Comparison of ENCODE assay signal across 8 mouse cellular contexts in the genomic region with DNA sequence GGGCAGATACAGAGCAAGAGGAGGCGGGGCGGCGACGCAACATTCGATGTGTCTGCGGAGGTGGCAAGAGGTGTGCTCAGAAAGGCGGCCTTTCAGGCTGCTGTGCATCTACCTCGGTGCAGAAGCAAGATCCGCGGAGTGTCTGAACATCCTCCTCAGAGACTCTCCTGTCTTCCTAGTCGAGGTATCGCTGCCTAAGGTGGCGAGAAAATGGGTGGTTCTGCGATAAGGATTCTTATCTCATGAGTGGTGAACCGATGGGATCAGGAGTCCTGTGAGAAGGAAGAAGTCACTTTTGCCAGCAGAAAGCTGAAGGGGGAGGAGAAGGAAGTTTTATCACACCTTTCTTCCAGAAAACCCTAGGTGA. TPM values are rescaled to one million over a fixed set of nuclear protein-coding genes. Genes with fewer than 3 reads are reported as not detected.
DNase-seq lines count a peak whose midpoint lies in the region; ATAC-seq and TF ChIP-seq lines count a peak whose summit lies in the region.

No protein-coding gene starts in this region.

- peaks cover 14% of the 10 kb centered on the region for H3K79me2 ChIP-seq in MEL (ENCODE audit: control insufficient read depth, insufficient read depth, low read length, poor library complexity)

- peaks cover 37% of the 10 kb centered on the region for H3K4me1 ChIP-seq in heart, embryonic 16.5 days (ENCODE audit: control insufficient read depth, insufficient read depth, low read length)
- H3K4me1 ChIP-seq in MEL (ENCODE audit: control insufficient read depth in 1 of 2, insufficient read depth in 2 of 2, low read length in 2 of 2): peaks cover 0 to 18% of the 10 kb centered on the region in 2 experiments; a peak in 3 of 4 replicates
- H3K4me1 ChIP-seq in hindbrain, embryonic 11.5 days (replicated peaks; ENCODE audit: control insufficient read depth, insufficient read depth, low read length): peaks cover 27% of the 10 kb centered on the region
- H3K4me1 ChIP-seq in midbrain, embryonic 11.5 days (ENCODE audit: control insufficient read depth, insufficient read depth, low read length): peaks cover 37% of the 10 kb centered on the region

- H3K27me3 ChIP-seq in heart, embryonic 16.5 days (ENCODE audit: control insufficient read depth, insufficient read depth, low read length): peaks cover 22% of the 10 kb centered on the region
- H3K27me3 ChIP-seq in MEL (ENCODE audit: control insufficient read depth in 1 of 2, insufficient read depth in 2 of 2, low read length in 2 of 2): no peaks in the 10 kb centered on the region
- H3K27me3 ChIP-seq in hindbrain, embryonic 11.5 days (ENCODE audit: control insufficient read depth, insufficient read depth, low read length): peaks cover 45% of the 10 kb centered on the region
- peaks cover 45% of the 10 kb centered on the region for H3K27me3 ChIP-seq in midbrain, embryonic 11.5 days (ENCODE audit: control insufficient read depth, insufficient read depth, low read length)

- no peak overlapping the region for H3K27ac ChIP-seq in heart, embryonic 16.5 days (ENCODE audit: low read length)
- H3K27ac ChIP-seq in MEL (ENCODE audit: control insufficient read depth, low read depth, low read length): peak overlapping the region; percentile 16
- no peak overlapping the region for H3K27ac ChIP-seq in hindbrain, embryonic 11.5 days (ENCODE audit: low read depth, low read length)
- no peak overlapping the region for H3K27ac ChIP-seq in midbrain, embryonic 11.5 days (ENCODE audit: low read depth, low read length)

- H3K9ac ChIP-seq in heart, embryonic 16.5 days (ENCODE audit: low read length): no peak overlapping the region
- no peak overlapping the region; the same call in 1 of the 2 replicates for H3K9ac ChIP-seq in MEL (ENCODE audit: control insufficient read depth, low read depth, low read length, poor library complexity, severe bottlenecking)
- peak overlapping the region; percentile 47; the same call in 1 of the 2 replicates for H3K9ac ChIP-seq in hindbrain, embryonic 11.5 days (ENCODE audit: low read depth, low read length)
- H3K9ac ChIP-seq in midbrain, embryonic 11.5 days (ENCODE audit: low read length): no peak overlapping the region

- peak in 1 of 2 experiments; percentile 27; a peak in 1 of 4 replicates for TF ChIP-seq POLR2A in MEL (IDR thresholded peaks at IDR 0.05; ENCODE audit: control insufficient read depth in 1 of 2, insufficient read depth in 1 of 2, low read depth in 1 of 2, low read length in 2 of 2, poor library complexity in 1 of 2)

- ATAC-seq in heart, embryonic 16.5 days (replicated peaks; ENCODE audit: extremely low read depth, insufficient read depth, low FRiP score): no peak
- no peak for ATAC-seq in hindbrain, embryonic 11.5 days (ENCODE audit: low FRiP score)
- ATAC-seq in midbrain, embryonic 11.5 days (ENCODE audit: low FRiP score): no peak

- H3K4me3 ChIP-seq in heart, embryonic 16.5 days (ENCODE audit: low read length): peak overlapping the region; percentile 56
- H3K4me3 ChIP-seq in MEL (ENCODE audit: control insufficient read depth in 1 of 2, insufficient read depth in 1 of 2, low read depth in 2 of 2, low read length in 2 of 2): peak overlapping the region; percentile 70 to 81
- H3K4me3 ChIP-seq in hindbrain, embryonic 11.5 days (ENCODE audit: low read depth, low read length): peak overlapping the region; percentile 62
- H3K4me3 ChIP-seq in midbrain, embryonic 11.5 days (ENCODE audit: low read depth, low read length): peak overlapping the region; percentile 41

- no peak for DNase-seq in heart, postnatal 4 days
- DNase-seq in MEL (ENCODE audit: low read depth, low spot score): no peak
- DNase-seq in hindbrain, embryonic 11.5 days (ENCODE audit: low spot score): no peak
- no peak for DNase-seq in midbrain, embryonic 11.5 days (ENCODE audit: low spot score, missing footprints)
- DNase-seq in T-cell, adult 2 months (ENCODE audit: low spot score): no peak
- DNase-seq in urinary bladder, postnatal 25 days (ENCODE audit: low spot score): no peak
- no peak for DNase-seq in frontal cortex, postnatal 14 days (ENCODE audit: low spot score in 2 of 2)

- H3K4me2 ChIP-seq in heart, embryonic 16.5 days (ENCODE audit: low read depth, low read length): peak overlapping the region; percentile 89
- peak overlapping the region; percentile 76 for H3K4me2 ChIP-seq in hindbrain, embryonic 11.5 days (replicated peaks; ENCODE audit: low read depth, low read length)
- peak overlapping the region; percentile 57 for H3K4me2 ChIP-seq in midbrain, embryonic 11.5 days

- no peak for TF ChIP-seq RAD21 in MEL (IDR thresholded peaks at IDR 0.05; ENCODE audit: low read depth, low read length)

- no peak for TF ChIP-seq CTCF in MEL (IDR thresholded peaks at IDR 0.05 in 2 of 3, conservative IDR thresholded peaks at IDR 0.05 in 1 of 3; ENCODE audit: control insufficient read depth in 1 of 3, insufficient read depth in 1 of 3, low read depth in 2 of 3, low read length in 3 of 3, poor library complexity in 1 of 3, severe bottlenecking in 1 of 3)

- WGBS in heart, embryonic 16.5 days: 2% methylated on average over 15 of the region's 15 CpGs
- 5% methylated on average over 15 of the region's 15 CpGs for WGBS in hindbrain, embryonic 11.5 days
- WGBS in midbrain, embryonic 11.5 days: 5% methylated on average over 15 of the region's 15 CpGs

- TF ChIP-seq EP300 in MEL (IDR thresholded peaks at IDR 0.05; ENCODE audit: low read depth in 1 of 2, low read length in 2 of 2): no peak

- H3K36me3 ChIP-seq in heart, embryonic 16.5 days (ENCODE audit: control insufficient read depth, insufficient read depth): 0 out of 2 replicates have a peak, but pooled peaks cover 4% of the 10 kb centered on the region
- peaks cover 0 to 5% of the 10 kb centered on the region in 2 experiments; a peak in 2 of 4 replicates for H3K36me3 ChIP-seq in MEL (ENCODE audit: control insufficient read depth in 1 of 2, insufficient read depth in 2 of 2, low read length in 2 of 2)
- no peaks in the 10 kb centered on the region for H3K36me3 ChIP-seq in hindbrain, embryonic 11.5 days (ENCODE audit: control insufficient read depth, insufficient read depth, low read length)
- H3K36me3 ChIP-seq in midbrain, embryonic 11.5 days (ENCODE audit: control insufficient read depth, insufficient read depth, low read length): no peaks in the 10 kb centered on the region; the same call in 1 of the 2 replicates

- H3K9me3 ChIP-seq in heart, embryonic 16.5 days (replicated peaks; ENCODE audit: control insufficient read depth, low read length): no peaks in the 10 kb centered on the region
- no peaks in the 10 kb centered on the region for H3K9me3 ChIP-seq in MEL (replicated peaks; ENCODE audit: insufficient read depth, low read length)
- no peaks in the 10 kb centered on the region for H3K9me3 ChIP-seq in hindbrain, embryonic 11.5 days (ENCODE audit: control insufficient read depth, low read length)
- no peaks in the 10 kb centered on the region for H3K9me3 ChIP-seq in midbrain, embryonic 11.5 days (ENCODE audit: control insufficient read depth, low read length)

TF ChIP-seq in MEL, 35 proteins besides CTCF, POLR2A, EP300 and RAD21 (continues in another document):
- peak; percentile 54 for TF ChIP-seq GATA1 (IDR thresholded peaks at IDR 0.05; ENCODE audit: low read depth, low read length)
- TF ChIP-seq POLR2AphosphoS2 (IDR thresholded peaks at IDR 0.05; ENCODE audit: low read length): no peak
- no peak for TF ChIP-seq MAX (IDR thresholded peaks at IDR 0.05; ENCODE audit: low read length)
- TF ChIP-seq HCFC1 (IDR thresholded peaks at IDR 0.05; ENCODE audit: low read depth, low read length): no peak
- TF ChIP-seq NRF1 (IDR thresholded peaks at IDR 0.05; ENCODE audit: insufficient read depth, low read depth, low read length, poor library complexity, severe bottlenecking): 0 out of 2 replicates have a peak, but pooled peaks have one; percentile 0
- TF ChIP-seq MEF2A (IDR thresholded peaks at IDR 0.05; ENCODE audit: extremely low read depth, insufficient replicate concordance, low read depth, low read length, poor library complexity, severe bottlenecking): no peak

RNA-seq across cellular contexts. Expression of gene Hic1, which starts 4.5 kb away (rescaled TPM):
- 7.1 and 9.8 TPM in 2 replicates for polyA plus RNA-seq in heart, embryonic 16.5 days (2015; fragmentation: Nextera tagmentation; extraction: Ambion mirVana)
- 10 to 100 TPM; 42.6 to 49.5 TPM for total RNA-seq in heart, postnatal 4 days (2021)
- 16.7 and 18.8 TPM in 2 replicates for total RNA-seq in MEL (2012; rRNA removed)
- polyA plus RNA-seq in MEL (2012; ENCODE audit: insufficient read depth in 1 of 2, insufficient read length in 2 of 2, low read depth in 1 of 2, low replicate concordance in 2 of 2, missing spikeins in 1 of 2): 10 to 100 TPM in 1 of 2 experiments, not detected in 1; 18.2 TPM
- 0.90 and 1.5 TPM in 2 replicates for polyA plus RNA-seq in hindbrain, embryonic 11.5 days (2014; fragmentation: Nextera tagmentation; extraction: Ambion mirVana)
- polyA plus RNA-seq in midbrain, embryonic 11.5 days (2014; fragmentation: Nextera tagmentation; extraction: Ambion mirVana): 0.34 and 0.57 TPM in 2 replicates

RNA-seq across cellular contexts. Expression of gene Ovca2, which starts 4.9 kb away (rescaled TPM):
- polyA plus RNA-seq in heart, embryonic 16.5 days (2015; fragmentation: Nextera tagmentation; extraction: Ambion mirVana): 18.4 and 18.7 TPM in 2 replicates
- 1 to 10 TPM; 8.1 to 8.7 TPM for total RNA-seq in heart, postnatal 4 days (2021)
- total RNA-seq in MEL (2012; rRNA removed): 22.7 and 33.1 TPM in 2 replicates
- polyA plus RNA-seq in MEL (2012; ENCODE audit: insufficient read depth in 1 of 2, insufficient read length in 2 of 2, low read depth in 1 of 2, low replicate concordance in 2 of 2, missing spikeins in 1 of 2): 10 to 100 TPM in 1 of 2 experiments, not detected in 1; 23.1 TPM
- 28.0 and 31.0 TPM in 2 replicates for polyA plus RNA-seq in hindbrain, embryonic 11.5 days (2014; fragmentation: Nextera tagmentation; extraction: Ambion mirVana)
- 28.5 and 29.8 TPM in 2 replicates for polyA plus RNA-seq in midbrain, embryonic 11.5 days (2014; fragmentation: Nextera tagmentation; extraction: Ambion mirVana)

RNA-seq across cellular contexts. Expression of gene Dph1, which starts 17.3 kb away (rescaled TPM):
- 19.7 and 21.0 TPM in 2 replicates for polyA plus RNA-seq in heart, embryonic 16.5 days (2015; fragmentation: Nextera tagmentation; extraction: Ambion mirVana)
- total RNA-seq in heart, postnatal 4 days (2021): 10 to 100 TPM; 15.0 to 17.4 TPM
- 54.2 and 59.5 TPM in 2 replicates for total RNA-seq in MEL (2012; rRNA removed)
- polyA plus RNA-seq in MEL (2012; ENCODE audit: insufficient read depth in 1 of 2, insufficient read length in 2 of 2, low read depth in 1 of 2, low replicate concordance in 2 of 2, missing spikeins in 1 of 2): 10 to 100 TPM in 1 of 2 experiments, not detected in 1; 58.4 TPM
- 14.1 and 18.8 TPM in 2 replicates for polyA plus RNA-seq in hindbrain, embryonic 11.5 days (2014; fragmentation: Nextera tagmentation; extraction: Ambion mirVana)
- polyA plus RNA-seq in midbrain, embryonic 11.5 days (2014; fragmentation: Nextera tagmentation; extraction: Ambion mirVana): 15.3 and 17.3 TPM in 2 replicates

RNA-seq across cellular contexts. Expression of gene Rtn4rl1, which starts 19.8 kb away (rescaled TPM):
- 12.4 and 13.1 TPM in 2 replicates for polyA plus RNA-seq in heart, embryonic 16.5 days (2015; fragmentation: Nextera tagmentation; extraction: Ambion mirVana)
- 10 to 100 TPM; 20.3 to 23.2 TPM for total RNA-seq in heart, postnatal 4 days (2021)
- 0.35 and 0.46 TPM in 2 replicates for total RNA-seq in MEL (2012; rRNA removed)
- polyA plus RNA-seq in MEL (2012; ENCODE audit: insufficient read depth in 1 of 2, insufficient read length in 2 of 2, low read depth in 1 of 2, low replicate concordance in 2 of 2, missing spikeins in 1 of 2): 1 to 10 TPM in 1 of 2 experiments, not detected in 1; 2.6 TPM
- 2.4 and 2.8 TPM in 2 replicates for polyA plus RNA-seq in hindbrain, embryonic 11.5 days (2014; fragmentation: Nextera tagmentation; extraction: Ambion mirVana)
- polyA plus RNA-seq in midbrain, embryonic 11.5 days (2014; fragmentation: Nextera tagmentation; extraction: Ambion mirVana): 4.6 TPM in 2 replicates
